Mouse (Mus musculus): ENCODE data around the gene Dnah17. TPM values are rescaled to one million over a fixed set of nuclear protein-coding genes. Genes with fewer than 3 reads are reported as not detected.
A peak's percentile ranks its signal among the peaks of the same experiment; 100 is the strongest.

The Dnah17 gene
- polyA plus RNA-seq, 1 experiment from 2014 or later: 0.27 TPM

DNA sequence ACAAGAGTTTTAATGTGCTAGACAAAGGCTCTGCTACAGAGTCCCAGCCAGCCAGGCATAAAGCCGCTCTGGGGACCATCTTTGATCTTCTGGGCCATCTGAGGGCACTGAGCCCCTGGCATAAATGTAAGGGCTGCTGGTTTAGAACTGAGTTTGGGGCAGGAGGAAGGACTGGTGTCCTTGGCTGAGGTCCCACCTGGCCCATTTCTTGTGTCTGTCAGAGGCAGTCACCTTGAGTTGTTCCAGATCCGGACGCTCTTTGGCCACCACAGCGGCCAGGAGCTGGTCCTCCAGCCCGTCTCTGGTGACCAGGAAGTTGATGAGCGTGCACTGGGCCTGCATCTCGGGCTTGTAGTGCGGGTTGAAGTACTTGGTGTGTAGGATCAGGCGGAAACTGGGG is 87.6 kb downstream of the Dnah17 start:
- Histone ChIP-seq H3K9ac (no peak overlapping the region), H3K36me3 (no peaks in the 10 kb centered on the region), H3K27me3 (no peaks in the 10 kb centered on the region), H3K4me1 (peaks cover 10% of the 10 kb centered on the region), H3K4me3 (no peak overlapping the region), H3K4me2 (replicated peaks) (no peak overlapping the region), H3K9me3 (replicated peaks) (no peaks in the 10 kb centered on the region), H3K27ac (no peak overlapping the region; the same call in 1 of the 2 replicates)
- 88% methylated on average over 9 of the region's 9 CpGs for WGBS
- ATAC-seq (ENCODE audit: low FRiP score): peak; percentile 20; the same call in 1 of the 2 replicates

DNA sequence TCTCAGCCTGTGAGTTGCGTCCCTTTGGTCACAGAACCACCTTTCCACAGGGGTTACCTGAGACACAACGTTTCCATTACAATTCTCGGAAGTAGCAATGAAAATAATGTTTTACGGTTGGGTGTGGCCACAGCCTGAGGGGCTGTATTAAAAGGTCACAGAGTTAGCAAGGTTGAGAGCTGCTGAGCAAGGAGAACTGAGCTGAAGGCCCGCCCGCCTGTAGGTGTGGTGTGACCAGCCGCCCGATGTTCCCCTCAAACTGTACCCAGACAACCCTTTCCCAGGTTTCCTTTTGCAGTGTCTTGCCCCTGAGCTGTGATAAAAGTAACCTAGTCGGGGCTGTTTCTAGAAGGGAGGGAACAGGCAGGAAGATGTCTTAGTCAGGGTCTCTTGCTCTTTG is 95.4 kb downstream of the Dnah17 start:
- Histone ChIP-seq H3K27ac (no peak overlapping the region), H3K4me3 (no peak overlapping the region), H3K4me2 (replicated peaks) (no peak overlapping the region), H3K4me1 (no peaks in the 10 kb centered on the region), H3K9ac (no peak overlapping the region), H3K27me3 (no peaks in the 10 kb centered on the region), H3K36me3 (peaks cover 14% of the 10 kb centered on the region), H3K9me3 (replicated peaks) (no peaks in the 10 kb centered on the region)
- 87% methylated on average over 9 of the region's 9 CpGs for WGBS
- ATAC-seq (ENCODE audit: low FRiP score): no peak

DNA sequence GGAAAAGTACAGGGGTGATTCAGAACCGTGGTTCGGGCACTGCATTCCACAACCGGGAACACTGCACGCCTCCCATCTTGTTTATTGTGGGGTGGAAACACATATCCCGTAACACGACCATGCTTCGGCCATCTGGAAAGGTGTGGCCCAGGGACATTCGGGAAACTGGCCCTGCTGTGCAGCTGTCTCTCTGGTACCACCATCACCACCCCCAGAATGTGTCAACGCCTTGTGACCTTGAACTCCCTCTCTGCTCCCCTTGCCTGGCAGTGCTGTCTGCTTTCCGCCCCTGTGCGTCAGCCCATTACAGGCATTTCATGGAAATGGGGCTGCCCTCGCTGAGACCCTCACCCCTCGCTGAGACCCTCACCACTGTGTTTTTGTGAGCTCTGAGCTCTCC is 96.0 kb downstream of the Dnah17 start:
- no peak overlapping the region for H3K27ac ChIP-seq
- H3K4me1 ChIP-seq: no peaks in the 10 kb centered on the region
- no peak overlapping the region for H3K9ac ChIP-seq
- WGBS: 81% methylated on average over 13 of the region's 13 CpGs
- H3K36me3 ChIP-seq: peaks cover 14% of the 10 kb centered on the region
- H3K4me3 ChIP-seq: no peak overlapping the region
- H3K4me2 ChIP-seq (replicated peaks): no peak overlapping the region
- H3K27me3 ChIP-seq: no peaks in the 10 kb centered on the region
- ATAC-seq (ENCODE audit: low FRiP score): no peak
- H3K9me3 ChIP-seq (replicated peaks): no peaks in the 10 kb centered on the region

GRCm38 (mm10) chr11:118031134-118031533 is 99.3 kb downstream of the Dnah17 start:
- no peak overlapping the region for H3K27ac ChIP-seq
- no peak overlapping the region for H3K9ac ChIP-seq
- H3K4me1 ChIP-seq: no peaks in the 10 kb centered on the region
- ATAC-seq (ENCODE audit: low FRiP score): no peak
- H3K4me3 ChIP-seq: no peak overlapping the region
- H3K4me2 ChIP-seq (replicated peaks): no peak overlapping the region
- H3K9me3 ChIP-seq (replicated peaks): no peaks in the 10 kb centered on the region
- peaks cover 23% of the 10 kb centered on the region for H3K36me3 ChIP-seq
- 97% methylated on average over 9 of the region's 9 CpGs for WGBS
- H3K27me3 ChIP-seq: no peaks in the 10 kb centered on the region

- no peak overlapping the region for H3K4me2 ChIP-seq (replicated peaks)
- no peaks in the 10 kb centered on the region for H3K4me1 ChIP-seq
- no peaks in the 10 kb centered on the region for H3K9me3 ChIP-seq (replicated peaks)
- WGBS: 93% methylated on average over 6 of the region's 6 CpGs
- ATAC-seq (ENCODE audit: low FRiP score): no peak
- no peak overlapping the region for H3K27ac ChIP-seq
- no peak overlapping the region for H3K4me3 ChIP-seq
- no peaks in the 10 kb centered on the region for H3K27me3 ChIP-seq
- peaks cover 39% of the 10 kb centered on the region for H3K36me3 ChIP-seq
- H3K9ac ChIP-seq: no peak overlapping the region
These were observed 101.3 kb downstream of the Dnah17 start for GRCm38 (mm10) chr11:118029170-118029569.

GRCm38 (mm10) chr11:118024111-118024510 is 106.3 kb downstream of the Dnah17 start:
- Histone ChIP-seq H3K27me3 (no peaks in the 10 kb centered on the region), H3K9me3 (replicated peaks) (no peaks in the 10 kb centered on the region), H3K4me1 (no peaks in the 10 kb centered on the region), H3K4me3 (no peak overlapping the region), H3K9ac (no peak overlapping the region), H3K4me2 (replicated peaks) (no peak overlapping the region), H3K36me3 (peaks cover 55% of the 10 kb centered on the region), H3K27ac (no peak overlapping the region)
- no peak for ATAC-seq (ENCODE audit: low FRiP score)
- 79% methylated on average over 2 of the region's 2 CpGs for WGBS

- no peak for ATAC-seq (ENCODE audit: low FRiP score)
- 95% methylated on average over 7 of the region's 7 CpGs for WGBS
- Histone ChIP-seq H3K4me2 (replicated peaks) (no peak overlapping the region), H3K9me3 (replicated peaks) (no peaks in the 10 kb centered on the region), H3K27ac (no peak overlapping the region), H3K9ac (no peak overlapping the region), H3K4me1 (no peaks in the 10 kb centered on the region), H3K36me3 (peaks cover 60% of the 10 kb centered on the region), H3K27me3 (no peaks in the 10 kb centered on the region), H3K4me3 (no peak overlapping the region)
These were observed 107.0 kb downstream of the Dnah17 start for GRCm38 (mm10) chr11:118023475-118023874.

DNA sequence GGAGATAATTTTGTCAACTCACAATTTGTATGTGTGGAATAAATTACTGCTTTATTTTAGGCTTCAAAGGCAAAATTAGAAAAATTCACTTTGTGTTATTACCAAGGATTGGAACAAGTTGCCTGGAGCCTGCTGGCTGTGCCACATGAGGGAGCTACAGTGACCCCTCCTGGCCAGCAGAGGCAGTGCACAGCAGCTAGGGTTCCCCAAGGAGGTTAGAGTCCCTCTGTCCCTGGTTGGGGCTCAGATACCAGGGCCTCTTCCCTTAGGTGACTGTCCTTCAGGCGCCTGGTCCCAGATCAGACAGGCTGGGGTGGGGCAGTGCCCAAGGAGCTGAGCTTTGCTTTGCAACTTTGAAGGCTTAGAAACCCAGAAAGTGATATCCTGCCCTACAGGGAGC is 108.6 kb downstream of the Dnah17 start:
- no peaks in the 10 kb centered on the region for H3K27me3 ChIP-seq
- peaks cover 67% of the 10 kb centered on the region for H3K36me3 ChIP-seq
- no peak overlapping the region for H3K4me3 ChIP-seq
- no peaks in the 10 kb centered on the region for H3K4me1 ChIP-seq
- no peak overlapping the region for H3K9ac ChIP-seq
- H3K9me3 ChIP-seq (replicated peaks): no peaks in the 10 kb centered on the region
- H3K4me2 ChIP-seq (replicated peaks): no peak overlapping the region
- no peak for ATAC-seq (ENCODE audit: low FRiP score)
- 55% methylated on average over 1 of the region's 1 CpGs for WGBS
- H3K27ac ChIP-seq: no peak overlapping the region

GRCm38 (mm10) chr11:118018328-118018727 is 112.1 kb downstream of the Dnah17 start:
- ATAC-seq (ENCODE audit: low FRiP score): no peak
- Histone ChIP-seq H3K9me3 (replicated peaks) (no peaks in the 10 kb centered on the region), H3K4me1 (no peaks in the 10 kb centered on the region), H3K27ac (no peak overlapping the region), H3K36me3 (peaks cover 72% of the 10 kb centered on the region), H3K4me2 (replicated peaks) (no peak overlapping the region), H3K27me3 (no peaks in the 10 kb centered on the region), H3K9ac (no peak overlapping the region), H3K4me3 (no peak overlapping the region)
- 95% methylated on average over 4 of the region's 4 CpGs for WGBS

DNA sequence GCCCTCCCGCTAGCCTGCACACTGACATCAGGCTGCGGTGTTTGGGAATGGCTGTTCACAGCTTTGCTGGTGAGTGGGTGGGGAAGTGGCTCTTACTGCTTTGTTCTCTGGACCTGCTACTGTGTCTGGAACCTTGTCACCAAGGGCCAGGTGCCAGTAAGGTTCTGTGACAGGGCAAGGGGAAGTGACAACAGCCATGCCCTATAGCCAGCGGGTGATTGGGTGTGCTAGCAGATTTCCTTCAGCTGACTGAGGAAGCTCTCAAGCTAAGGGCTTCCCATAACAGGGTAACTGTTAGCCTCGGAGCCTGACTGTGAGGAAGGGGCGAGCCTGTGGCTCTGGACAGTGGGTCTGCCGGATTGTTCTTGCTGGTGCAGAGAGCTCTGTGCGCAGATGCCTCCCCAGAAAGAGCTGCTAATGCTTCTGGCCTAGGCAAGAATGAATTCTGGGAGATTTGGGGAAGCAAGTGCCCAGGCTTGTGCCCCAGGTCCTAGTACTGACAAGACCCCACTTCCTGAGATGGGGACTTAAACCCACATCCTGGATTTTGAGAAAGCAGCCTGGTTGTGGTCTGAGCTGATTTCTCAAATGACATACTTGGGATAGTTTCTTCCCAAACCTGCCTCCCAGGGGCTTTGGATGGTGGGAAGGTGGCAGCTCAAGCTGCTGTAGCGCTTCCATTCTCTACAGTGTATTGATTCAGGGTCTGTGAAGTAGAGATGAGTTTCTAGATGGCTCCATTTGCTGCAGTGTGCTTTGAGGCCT is 114.9 kb downstream of the Dnah17 start:
- ATAC-seq (ENCODE audit: low FRiP score): no peak
- no peak overlapping the region for H3K4me3 ChIP-seq
- 93% methylated on average over 8 of the region's 8 CpGs for WGBS

GRCm38 (mm10) chr11:118014391-118014995 is 115.9 kb downstream of the Dnah17 start:
- no peak overlapping the region for H3K4me2 ChIP-seq (replicated peaks)
- no peaks in the 10 kb centered on the region for H3K9me3 ChIP-seq (replicated peaks)
- 84% methylated on average over 12 of the region's 12 CpGs for WGBS
- no peaks in the 10 kb centered on the region for H3K27me3 ChIP-seq
- no peak overlapping the region for H3K4me3 ChIP-seq
- no peak overlapping the region for H3K27ac ChIP-seq
- 0 out of 2 replicates have a peak overlapping the region, but pooled peaks have one; percentile 5 for H3K9ac ChIP-seq
- H3K4me1 ChIP-seq: peaks cover 15% of the 10 kb centered on the region
- H3K36me3 ChIP-seq: peaks cover 54% of the 10 kb centered on the region
- ATAC-seq (ENCODE audit: low FRiP score): no peak

More for the DNA sequence above, 114.9 kb downstream of the Dnah17 start:
- Histone ChIP-seq H3K4me2 (replicated peaks) (no peak overlapping the region), H3K9ac (no peak overlapping the region; the same call in 1 of the 2 replicates), H3K36me3 (peaks cover 64% of the 10 kb centered on the region), H3K9me3 (replicated peaks) (no peaks in the 10 kb centered on the region), H3K27ac (no peak overlapping the region), H3K27me3 (no peaks in the 10 kb centered on the region), H3K4me1 (peaks cover 10% of the 10 kb centered on the region)

DNA sequence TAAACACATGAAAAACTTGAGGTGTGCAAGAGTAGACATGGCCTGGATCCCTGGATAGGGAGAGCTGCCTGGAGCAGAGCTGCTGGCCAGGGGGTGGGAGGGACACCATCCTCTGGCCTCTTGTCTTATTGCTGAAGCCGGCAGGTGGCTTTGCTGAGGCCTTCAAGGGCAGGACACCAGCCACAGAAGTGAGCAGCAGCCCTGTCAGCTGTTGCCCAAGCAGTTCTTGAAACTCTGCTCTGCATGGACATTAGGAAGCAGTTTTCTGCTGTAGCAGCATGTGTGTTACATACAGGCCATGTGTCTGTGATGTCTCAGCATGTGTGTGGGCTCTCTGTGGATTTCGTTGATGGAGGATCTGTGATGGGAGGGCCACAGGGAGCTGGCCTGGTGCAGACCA is 117.1 kb downstream of the Dnah17 start:
- no peaks in the 10 kb centered on the region for H3K27me3 ChIP-seq
- peaks cover 27% of the 10 kb centered on the region for H3K4me1 ChIP-seq
- no peak overlapping the region for H3K9ac ChIP-seq
- 66% methylated on average over 2 of the region's 2 CpGs for WGBS
- no peak overlapping the region for H3K4me2 ChIP-seq (replicated peaks)
- H3K36me3 ChIP-seq: peaks cover 44% of the 10 kb centered on the region
- no peak overlapping the region for H3K27ac ChIP-seq
- no peaks in the 10 kb centered on the region for H3K9me3 ChIP-seq (replicated peaks)
- no peak overlapping the region for H3K4me3 ChIP-seq
- ATAC-seq (ENCODE audit: low FRiP score): no peak

GRCm38 (mm10) chr11:118012595-118012994 is 117.8 kb downstream of the Dnah17 start:
- peaks cover 37% of the 10 kb centered on the region for H3K36me3 ChIP-seq
- no peaks in the 10 kb centered on the region for H3K9me3 ChIP-seq (replicated peaks)
- no peaks in the 10 kb centered on the region for H3K27me3 ChIP-seq
- ATAC-seq (ENCODE audit: low FRiP score): no peak
- no peak overlapping the region for H3K9ac ChIP-seq
- H3K4me2 ChIP-seq (replicated peaks): no peak overlapping the region
- WGBS: 91% methylated on average over 1 of the region's 1 CpGs
- peaks cover 34% of the 10 kb centered on the region for H3K4me1 ChIP-seq
- no peak overlapping the region for H3K4me3 ChIP-seq
- no peak overlapping the region for H3K27ac ChIP-seq

All from hindbrain, embryonic 12.5 days (tissue).